Mouse (Mus musculus) left cerebral cortex, adult 11 months (tissue): ENCODE measurements at regions not wholly inside any gene's neighbourhood (a gene's known extent, or its start where the extent isn't known, plus 50 kb on each side); places are given as distances from the start of the nearest gene placed in this dataset.

ENCODE experiments used
- DNase-seq: peaks from one replicate; pipeline ENCODE4 v3.0.0; 2022; ENCODE audit warnings: low spot score

DNA sequence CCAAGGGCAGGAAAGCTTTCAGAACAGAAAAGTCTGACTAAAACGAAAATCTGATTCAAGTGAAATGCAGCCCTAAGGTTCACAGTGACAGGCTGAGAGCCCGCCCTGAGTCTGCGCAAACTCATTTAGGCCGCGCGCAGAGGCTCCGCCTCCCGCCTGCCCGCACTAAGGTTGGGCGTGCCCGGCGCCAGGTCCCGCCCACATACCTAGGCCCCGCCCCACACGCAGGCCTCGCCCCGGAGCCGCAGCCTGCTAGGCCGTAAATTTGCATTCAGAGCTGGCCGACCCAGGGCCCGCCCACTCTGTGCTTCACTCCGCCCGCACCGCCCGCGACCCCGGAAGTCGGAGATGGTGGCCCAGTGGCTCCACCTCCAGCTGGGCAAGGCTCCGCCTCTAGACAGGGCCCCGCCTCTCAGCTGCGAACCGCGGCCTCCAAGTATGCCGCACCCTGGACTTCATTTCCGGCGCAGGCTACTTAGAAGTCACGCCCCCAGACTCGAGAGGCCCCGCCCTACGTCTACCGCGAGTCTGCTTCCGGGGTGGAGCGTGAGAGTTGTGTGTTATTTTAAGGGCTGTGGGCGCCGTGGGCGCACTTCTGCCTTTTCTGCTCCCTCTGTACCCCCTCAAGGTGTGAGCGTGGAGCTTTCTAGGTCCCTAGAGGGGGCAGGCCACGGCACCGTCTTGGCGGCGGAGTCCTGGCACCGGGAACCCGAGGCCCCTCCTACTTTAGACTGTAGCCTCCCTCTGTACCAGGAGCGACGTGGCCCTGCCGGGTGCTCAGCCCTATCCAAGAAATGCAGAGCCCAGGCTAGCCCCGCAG, 52.3 kb upstream of the Wnt7b start:
- DNase-seq = peak; percentile 100

DNA sequence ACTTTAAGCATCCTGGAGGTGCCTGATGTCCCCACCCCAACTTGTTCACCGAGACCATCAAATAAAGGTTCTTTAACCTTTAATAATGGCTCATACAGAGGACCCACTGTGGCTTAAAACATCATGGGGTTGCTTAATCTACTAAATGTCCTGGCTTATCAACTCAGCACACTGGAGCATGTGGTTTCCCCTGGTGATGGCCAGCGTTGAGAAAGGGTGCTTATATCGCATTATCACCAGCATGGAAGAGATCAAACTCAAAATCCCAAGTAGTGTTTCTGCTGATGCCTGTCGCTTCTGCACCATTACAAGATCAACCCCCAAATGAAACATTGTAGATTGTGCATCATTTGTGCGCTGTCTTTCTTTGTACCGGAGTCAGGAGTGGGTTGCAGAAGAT, 53.2 kb upstream of the Wnt7b start:
- no peak for DNase-seq

DNA sequence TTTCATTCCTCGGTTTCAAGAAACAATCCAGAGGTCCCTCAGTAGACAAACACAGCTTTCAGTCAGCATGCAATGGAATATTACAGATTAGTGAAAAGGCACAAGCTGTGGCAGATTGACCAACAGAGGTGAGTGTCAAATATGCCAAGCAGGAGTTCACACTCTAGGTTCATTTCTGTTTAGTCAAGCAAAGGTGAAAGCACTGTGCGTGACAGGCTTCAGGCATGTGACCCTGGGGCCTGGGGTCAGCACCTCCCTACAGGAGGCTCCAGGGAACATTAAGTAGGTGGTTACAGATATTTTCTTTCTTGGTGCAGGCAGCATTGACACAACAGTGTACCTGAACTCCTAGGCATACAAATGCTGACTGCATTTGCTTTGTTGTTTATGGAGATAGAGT, 57.3 kb upstream of the Wnt7b start:
- no peak for DNase-seq

DNA sequence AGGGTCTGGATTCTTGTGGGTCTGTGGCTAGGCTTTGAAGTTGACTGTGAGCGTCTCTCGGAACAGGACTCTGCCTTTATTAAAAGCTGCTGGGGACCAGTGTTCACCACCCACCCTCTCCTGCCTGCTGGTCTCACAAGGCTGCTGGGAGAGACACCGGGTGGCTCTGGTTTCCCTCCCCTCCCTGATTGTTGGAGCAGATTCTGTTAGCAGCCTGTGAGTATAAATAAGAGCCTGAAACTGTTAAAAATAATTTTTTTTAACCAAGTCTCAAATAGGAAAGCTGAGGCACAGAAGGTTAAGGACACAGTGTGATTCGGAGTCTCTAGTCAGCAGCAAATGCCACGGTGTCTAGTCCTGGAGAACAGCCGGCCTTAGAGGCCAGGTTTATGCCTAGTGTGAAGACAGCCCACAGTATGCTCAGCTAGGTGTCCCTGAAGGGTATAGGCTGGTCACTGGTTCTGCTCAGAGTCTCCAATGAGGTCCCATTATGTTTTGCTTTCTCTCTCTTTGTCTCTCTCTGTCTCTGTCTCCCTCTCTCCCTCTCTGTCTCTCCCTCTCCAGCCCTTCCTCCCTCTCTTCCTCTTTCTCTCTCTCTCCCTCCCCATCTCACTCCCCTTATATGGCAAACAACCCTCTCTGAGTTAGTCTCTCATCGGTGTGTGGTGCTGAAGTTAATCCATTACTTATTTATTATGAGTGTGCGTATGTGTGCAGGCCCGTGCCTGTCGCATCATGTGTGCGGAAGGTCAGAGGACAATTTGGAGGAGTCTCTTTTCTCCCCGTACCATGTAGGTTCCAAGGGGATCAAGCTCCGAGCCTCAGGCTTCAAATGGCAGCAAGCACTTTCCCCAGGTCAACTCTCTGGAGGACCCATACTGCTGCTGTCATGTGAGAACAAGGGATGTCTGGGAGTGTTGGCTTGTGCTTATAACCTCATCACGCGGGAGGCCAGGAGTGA, 59.1 kb upstream of the Wnt7b start:
- DNase-seq = no peak

DNA sequence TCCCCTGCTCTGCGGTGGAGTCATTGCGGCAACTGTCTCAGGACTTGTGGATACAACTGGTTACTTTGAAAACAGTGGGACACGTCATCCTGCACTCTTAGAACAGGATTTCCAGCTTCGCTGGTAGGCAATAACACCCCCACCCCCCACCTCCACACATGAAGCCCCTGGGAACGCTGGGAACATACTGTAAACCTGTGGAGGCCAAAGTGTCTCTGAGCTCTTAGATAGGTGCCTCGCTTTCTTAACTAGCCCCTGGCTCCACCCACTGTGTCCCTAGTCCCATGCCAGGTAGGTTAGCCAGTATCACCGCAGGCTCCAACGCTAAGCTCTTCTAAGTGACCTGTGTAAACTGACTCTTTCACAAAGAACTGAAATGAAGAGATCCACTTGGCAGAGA, 63.1 kb upstream of the Wnt7b start:
- no peak for DNase-seq

DNA sequence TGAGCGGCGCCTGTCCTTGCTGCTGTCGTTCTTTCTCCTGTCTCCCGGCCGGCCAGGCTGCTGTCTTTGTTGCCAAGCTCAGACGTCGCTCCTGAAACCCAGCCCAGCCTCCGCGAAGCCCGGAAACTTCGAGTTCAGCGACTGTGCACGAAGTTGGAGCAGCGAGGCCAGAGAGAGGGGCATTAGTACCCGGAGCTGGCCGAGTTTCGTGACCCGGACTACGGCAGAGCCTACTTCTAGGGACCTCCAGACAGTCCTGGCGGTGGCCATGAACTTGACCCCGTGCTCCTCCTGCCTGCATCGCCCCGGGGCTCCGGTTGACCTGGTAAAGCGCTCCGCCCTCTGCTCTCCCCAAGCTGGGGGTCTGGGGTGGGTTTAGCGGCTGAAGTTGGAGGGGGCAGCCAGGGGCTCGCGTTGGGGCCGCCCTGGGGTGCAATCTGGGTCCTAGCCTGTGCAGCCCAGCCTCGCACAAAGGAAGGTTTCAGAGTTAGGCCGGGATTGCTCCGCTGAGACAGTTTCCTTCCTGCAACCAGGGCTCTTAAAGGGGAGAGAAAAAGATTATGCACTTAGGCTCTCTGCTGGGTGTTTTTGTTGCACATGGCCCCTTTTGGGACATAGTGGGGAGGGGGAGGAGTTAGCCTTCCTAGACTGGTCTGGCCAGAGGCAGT, 63.8 kb upstream of the Wnt7b start:
- DNase-seq = no peak

DNA sequence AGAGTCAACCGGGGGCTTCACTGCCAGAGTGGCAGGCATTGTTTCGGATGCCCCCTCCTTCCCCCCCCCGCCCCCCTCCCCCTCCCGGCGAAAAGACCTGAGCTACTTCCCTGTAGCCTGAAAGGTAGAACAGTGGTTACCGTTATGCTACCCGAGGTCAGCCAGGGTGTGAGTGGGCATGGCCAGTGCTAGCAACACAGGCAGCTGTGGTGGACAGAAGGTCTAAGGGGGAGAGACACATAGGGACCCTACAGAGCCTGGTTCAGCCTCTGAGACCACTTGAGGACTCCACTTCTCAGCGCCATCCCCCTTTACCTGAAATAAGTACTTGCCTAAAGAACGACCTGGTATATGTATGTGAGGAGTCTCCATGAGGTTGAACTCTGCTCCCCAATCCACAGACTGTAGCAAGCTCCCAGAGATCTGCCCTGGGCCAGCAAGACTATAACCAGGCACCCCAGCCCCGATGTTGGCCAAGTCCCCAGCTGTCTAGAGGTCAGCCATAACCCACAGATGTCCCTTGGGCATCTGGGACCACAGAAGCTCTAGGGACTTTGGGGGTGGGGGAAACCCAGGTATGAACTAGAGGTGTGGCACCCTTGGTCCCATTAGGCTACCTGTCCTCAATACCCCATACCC, 64.5 kb upstream of the Wnt7b start:
- DNase-seq = no peak

DNA sequence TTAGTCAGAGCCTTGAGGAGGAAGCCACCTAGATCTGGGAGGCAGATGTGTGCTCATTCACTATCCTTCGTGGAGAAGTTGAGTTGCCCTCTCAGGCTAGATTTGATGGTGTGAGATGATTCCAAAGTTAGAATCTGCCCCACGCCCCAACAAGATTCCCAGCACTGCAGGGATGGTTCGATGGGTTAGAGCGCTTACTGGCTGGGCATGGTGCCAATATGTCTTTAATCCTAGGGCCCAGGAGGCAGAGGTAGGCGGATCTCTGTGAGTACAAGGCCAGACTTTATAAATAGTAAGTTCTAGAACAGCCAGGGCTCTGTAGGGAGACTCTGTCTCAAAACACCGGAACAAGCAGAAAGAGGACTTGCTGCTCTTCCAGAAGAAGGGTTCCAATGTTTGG, 65.3 kb upstream of the Wnt7b start:
- no peak for DNase-seq

DNA sequence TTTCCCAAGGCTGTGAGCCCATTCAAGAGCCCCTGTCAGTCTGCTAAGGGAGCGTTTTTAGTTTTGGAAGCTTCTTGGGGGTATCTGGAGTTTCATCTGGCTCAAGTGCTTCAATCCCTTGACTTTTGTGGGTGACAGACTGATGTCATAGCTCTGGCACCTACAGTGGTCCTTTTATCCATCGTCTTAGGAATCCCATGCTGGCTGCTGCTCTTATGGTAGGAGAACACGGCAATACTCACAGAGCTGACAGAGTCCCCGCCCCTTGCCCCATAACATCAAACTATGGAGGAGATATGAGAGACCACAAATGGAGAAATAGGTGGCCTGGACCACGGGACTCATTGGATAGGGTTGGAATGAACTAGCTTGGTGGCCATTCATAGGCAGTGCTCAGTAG, 68.0 kb upstream of the Wnt7b start:
- no peak for DNase-seq

DNA sequence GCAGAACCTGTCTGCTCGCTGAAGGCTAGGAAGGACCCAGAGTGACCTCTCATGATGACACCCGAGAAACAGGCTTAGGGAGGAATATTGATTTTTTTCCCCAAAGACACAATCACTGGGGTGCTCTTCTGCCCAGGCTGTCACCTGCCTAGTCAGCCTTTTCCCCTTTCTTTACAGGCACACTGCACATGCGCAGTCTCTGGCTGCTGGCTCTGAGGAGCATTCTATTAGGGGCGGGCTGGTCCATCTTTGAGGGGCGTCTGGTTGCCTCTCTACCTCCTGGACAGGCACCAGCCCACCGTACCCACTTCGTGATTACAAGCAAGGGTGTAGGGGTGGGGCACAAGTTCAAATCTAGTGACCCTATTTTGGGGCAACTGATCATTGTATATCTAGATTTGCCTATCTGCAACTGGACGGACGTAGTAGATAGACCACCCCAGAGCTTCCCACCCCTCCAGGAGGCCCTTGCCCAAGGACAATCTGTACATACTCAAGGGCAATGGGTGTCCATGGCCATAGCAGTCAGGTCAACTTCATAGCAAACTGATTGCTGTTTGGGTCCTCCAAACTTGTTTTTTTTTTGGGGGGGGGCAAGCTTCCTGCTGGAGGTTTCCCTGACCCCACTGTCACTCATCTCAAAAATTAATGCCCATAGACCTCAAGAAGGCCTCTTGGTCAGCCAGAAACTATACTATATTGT, 69.6 kb upstream of the Wnt7b start:
- DNase-seq = no peak

DNA sequence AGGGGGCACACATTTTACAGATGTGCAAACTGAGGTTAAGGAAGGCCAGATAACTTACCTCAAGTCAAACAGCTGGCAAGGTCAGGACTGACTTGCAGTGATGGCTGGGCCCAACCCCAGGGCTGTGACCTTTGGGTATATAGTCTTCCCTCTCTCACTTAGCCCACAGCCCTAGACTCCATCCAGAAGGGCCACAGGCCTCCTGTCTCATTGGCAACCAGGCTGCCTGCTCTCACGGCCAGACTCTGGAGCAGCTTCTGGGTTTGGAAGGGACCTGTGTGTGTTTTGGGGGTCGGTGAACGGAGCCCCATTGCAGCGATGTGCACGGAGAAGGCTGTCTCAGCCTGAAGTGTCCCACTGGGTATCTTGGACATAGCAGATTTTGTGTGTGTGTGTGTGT, 70.2 kb upstream of the Wnt7b start:
- no peak for DNase-seq

DNA sequence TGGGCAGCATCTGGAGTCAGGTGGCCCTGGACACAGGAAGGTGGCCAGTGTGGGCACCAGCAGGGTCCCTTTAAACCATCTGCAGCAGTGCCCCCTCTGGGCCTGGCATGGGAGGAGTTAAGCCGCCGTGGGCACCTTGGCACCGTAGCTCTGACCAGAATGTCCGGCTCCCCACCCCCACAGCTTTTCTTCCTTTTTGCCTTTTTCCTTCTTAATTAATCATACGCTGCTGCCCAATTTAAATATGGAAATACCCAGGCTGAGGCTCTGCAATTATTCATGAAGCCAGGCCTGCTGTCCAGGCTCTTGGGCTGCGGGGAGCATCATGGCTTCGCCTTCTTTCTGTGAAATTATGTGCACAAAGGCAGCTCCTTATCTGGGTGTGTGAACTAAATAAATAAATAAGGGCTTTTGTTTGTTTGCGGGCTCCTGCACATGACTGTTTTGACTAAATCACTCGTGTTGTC, 70.6 kb upstream of the Wnt7b start:
- DNase-seq = no peak

DNA sequence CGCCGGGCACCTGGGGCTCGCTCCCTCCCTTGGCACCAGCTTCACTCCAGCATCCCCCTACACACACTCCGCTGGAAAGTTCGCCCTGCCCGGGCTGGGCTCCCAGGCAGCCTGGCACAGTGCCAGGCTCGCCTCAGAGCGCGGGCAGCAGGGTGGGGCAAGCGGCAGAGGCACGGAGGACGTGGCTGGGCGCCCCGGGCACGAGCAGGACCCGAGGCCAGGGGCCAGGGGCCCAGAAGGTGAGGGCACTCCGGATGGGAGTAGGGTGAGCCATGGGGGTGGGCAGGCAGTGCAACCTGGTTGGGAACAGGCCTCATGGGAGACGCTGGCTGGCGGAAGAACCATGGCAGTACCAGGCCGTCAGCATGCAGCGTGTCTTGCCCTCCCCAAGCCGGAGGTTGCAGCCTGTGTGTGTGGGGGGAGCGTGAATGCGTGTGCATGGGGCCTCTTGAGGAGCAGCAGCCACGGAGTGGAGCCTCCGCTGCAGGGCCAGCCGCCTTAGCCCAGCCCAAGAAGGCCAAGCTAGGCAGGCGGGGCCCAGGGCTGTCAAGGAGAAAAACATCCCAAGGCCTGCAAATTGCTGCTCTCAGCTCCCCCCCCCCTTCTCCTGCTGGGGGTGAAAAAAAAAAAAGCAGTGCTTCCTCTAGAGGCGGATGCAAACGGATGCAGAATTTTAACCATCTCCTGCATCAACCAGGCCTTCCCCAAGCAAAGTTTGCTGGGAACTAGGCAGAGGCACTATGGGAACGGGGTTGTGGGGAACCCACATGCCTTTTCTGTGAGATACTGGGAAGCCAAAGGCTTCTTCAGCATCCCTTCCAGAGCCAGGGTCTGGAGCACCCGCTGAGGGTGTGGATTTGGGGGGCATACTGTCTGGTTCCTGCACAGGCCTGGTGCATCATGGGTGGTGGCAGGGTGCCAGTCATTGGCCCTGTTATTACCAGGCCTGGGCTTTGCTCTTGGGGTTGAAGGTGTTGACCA, 71.4 kb upstream of the Wnt7b start:
- DNase-seq = peak; percentile 75

DNA sequence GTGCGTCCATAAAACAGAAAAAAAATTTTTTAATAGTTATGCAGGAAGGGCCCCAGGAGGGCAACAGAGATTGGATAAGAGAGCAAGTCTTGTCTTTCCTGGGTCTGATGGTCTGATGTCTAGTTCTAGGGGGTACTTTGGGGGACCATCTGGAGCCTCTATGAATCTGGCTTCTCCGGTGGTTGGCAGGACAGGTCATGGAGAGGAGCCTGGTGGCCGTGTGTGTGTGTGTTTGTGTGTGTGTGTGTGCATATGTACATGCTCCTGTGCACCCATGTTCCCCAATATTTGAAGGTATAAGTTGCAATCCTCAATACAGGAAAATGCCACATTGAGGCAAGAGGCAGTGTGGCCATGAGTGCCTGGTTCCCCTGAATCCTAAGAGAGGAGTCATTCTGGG, 72.5 kb upstream of the Wnt7b start:
- DNase-seq = no peak

DNA sequence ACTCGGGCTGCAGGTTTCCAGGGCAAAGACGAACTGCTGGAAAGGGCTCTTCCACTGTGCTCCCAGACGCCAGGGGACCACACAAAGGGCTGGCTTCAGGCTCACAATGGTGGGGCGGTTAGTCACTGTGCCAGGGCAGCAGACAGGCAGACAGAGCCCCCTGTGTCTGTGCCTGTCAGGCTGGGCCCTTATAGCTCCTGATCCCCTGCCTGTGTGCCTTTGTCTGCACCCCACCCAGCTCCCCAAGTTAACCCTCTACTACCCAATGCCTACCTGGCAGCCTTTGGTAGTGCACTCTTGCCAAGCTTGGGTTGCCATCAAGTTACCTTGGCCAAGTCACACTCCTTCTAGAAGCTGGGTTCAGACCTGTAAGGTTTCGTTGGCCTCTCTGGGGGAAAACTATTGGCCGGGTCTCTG, 73.5 kb upstream of the Wnt7b start:
- DNase-seq = no peak

DNA sequence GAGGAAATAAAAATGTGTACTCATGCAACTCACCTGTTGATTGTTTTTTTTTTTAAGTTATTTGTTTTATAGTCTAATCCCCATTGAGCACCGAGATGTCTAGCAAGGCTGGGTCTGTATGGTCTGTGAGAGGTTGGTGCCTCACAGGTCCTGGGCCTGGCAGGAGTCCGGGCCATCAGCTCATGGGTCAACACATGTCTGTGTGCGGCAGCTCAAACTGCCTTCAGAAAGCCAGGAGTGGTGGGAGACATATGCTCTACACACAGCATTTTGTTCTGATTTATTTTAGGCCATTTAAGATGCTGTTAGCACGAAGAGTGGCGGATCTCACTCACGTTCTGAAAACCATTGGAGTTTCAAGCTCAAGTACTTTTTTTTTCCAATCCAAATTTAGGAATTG, 74.6 kb upstream of the Wnt7b start:
- DNase-seq = no peak

DNA sequence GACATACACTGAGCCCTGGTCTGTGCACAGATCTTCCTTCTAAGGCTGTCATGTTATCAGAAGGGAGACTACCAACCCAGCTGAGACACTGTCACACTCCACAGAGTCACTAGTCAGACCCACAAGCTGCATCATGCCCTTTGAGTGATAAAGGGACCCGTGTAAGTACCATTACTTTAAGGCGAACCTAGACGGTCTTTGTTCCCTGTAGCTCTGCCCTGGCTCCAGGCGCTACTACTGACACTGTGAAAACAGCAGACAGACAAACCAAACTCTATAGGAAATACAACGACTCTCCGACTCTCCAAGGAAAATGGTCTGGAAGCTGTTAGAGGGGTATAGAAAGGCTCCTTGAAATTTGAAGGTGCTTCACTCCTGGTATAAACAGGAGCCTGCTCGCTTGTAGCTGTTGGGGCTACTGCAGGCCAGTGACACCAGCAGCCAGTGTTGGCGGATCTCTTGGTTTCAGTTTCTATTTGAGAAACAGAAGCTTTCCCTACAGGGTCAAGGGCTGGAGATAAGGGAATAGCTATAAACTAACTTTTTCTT, 75.2 kb upstream of the Wnt7b start:
- no peak for DNase-seq

DNA sequence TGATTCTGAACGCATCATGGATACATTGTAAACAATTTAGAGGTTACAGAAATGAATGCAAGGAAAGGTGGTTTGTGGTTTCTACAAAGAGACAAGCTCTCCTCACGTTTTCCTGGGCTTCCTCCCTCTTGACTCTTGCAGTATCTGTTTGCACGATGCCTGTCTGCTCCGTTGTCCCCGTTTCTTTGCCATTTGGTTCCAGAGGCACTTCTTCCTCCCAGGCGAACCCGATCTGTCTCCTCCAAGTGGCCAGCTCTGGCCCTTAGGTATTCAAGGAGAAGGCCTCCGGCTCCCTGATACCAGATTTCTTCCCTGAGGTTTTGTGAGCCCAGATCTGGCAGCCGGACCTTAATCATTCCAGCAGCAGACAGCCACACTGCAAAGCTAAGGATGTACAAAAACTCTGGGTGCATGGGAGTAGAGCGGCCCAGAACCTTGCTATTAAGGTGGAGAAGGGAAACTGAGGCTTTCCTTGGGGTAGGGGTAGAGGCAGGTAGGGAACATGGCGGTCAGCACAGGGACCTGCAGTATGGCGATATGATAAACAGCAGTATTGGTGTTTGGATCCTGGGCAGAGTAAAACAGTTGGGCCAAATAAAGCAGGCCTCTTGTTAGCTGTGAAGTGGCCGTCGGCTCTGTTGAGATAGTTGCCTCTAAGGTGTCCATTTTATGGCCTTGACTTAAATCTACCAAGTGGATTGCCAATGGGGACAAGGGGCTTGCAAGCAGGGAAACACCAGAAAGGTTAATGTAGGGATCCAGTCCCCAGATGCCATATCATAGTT, 76.0 kb upstream of the Wnt7b start:
- DNase-seq = no peak
